28 mouse cellular contexts compared by ENCODE assay signal in the genomic region with DNA sequence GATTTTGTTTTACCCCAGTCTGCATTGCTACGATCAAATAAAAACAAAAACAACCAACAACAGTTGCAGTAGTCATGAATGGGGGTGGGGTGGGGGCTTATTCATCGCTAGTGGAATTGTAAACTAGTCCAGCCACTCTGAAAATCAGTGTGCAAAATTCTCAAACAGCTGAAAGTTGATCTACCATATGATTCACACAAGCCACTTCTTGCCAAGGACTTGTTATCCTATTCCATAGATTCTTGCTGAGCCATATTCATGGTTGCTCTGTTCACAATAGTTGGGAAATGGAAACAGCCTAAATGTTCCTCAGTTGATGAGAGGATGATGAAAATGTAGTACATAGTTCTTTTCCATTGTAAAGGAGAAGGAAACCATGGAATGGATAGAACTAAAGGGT.
"Had no signal": no experiment of that assay in that cellular context is flagged by ENCODE, and none has a peak within 500 bp of the region (broad histone marks: within the 10 kb centered on the region; RNA-seq: fewer than 3 reads in every experiment).

No protein-coding gene starts in this region.

- H3K27me3 ChIP-seq: embryonic facial prominence, embryonic 12.5 days; embryonic facial prominence, embryonic 13.5 days; embryonic facial prominence, embryonic 15.5 days; forebrain, embryonic 12.5 days; forebrain, embryonic 13.5 days; forebrain, embryonic 15.5 days had no signal

- H3K9ac ChIP-seq: embryonic facial prominence, embryonic 12.5 days; embryonic facial prominence, embryonic 13.5 days; embryonic facial prominence, embryonic 15.5 days; forebrain, embryonic 12.5 days; forebrain, embryonic 13.5 days; forebrain, embryonic 15.5 days; forebrain, postnatal 0 days had no signal

- H3K4me2 ChIP-seq: embryonic facial prominence, embryonic 12.5 days; embryonic facial prominence, embryonic 13.5 days; embryonic facial prominence, embryonic 15.5 days; forebrain, embryonic 12.5 days; forebrain, embryonic 13.5 days; forebrain, embryonic 15.5 days had no signal

- H3K4me1 ChIP-seq: embryonic facial prominence, embryonic 10.5 days; embryonic facial prominence, embryonic 12.5 days; embryonic facial prominence, embryonic 13.5 days; embryonic facial prominence, embryonic 15.5 days; forebrain, embryonic 10.5 days; forebrain, embryonic 12.5 days; forebrain, embryonic 15.5 days had no signal

- DNase-seq: cerebellum, adult 8-10 months; cerebellum, adult 9-10 months; cerebellum, adult 9-11 months; cerebellum, postnatal 10 days; cerebellum, postnatal 14 days; cerebellum, postnatal 25 days; cerebellum, postnatal 36 days; embryo, embryonic 11 days; forebrain, postnatal 0 days; gastrocnemius, adult 2 months; gastrocnemius, postnatal 10 days; gastrocnemius, postnatal 14 days; gastrocnemius, postnatal 25 days; gastrocnemius, postnatal 36 days; heart, adult 11 months; heart, adult 18-20 months; heart, adult 2 months had no signal

- H3K27ac ChIP-seq: embryonic facial prominence, embryonic 10.5 days; embryonic facial prominence, embryonic 12.5 days; embryonic facial prominence, embryonic 13.5 days; embryonic facial prominence, embryonic 15.5 days; forebrain, embryonic 10.5 days; forebrain, embryonic 12.5 days; forebrain, embryonic 13.5 days; forebrain, embryonic 15.5 days; gastrocnemius, adult 2 months; heart, adult 2 months had no signal

- ATAC-seq: forebrain, embryonic 13.5 days; forebrain, embryonic 14.5 days; forebrain, embryonic 15.5 days; forebrain, embryonic 16.5 days; forebrain, postnatal 0 days had no signal

- H3K9me3 ChIP-seq: embryonic facial prominence, embryonic 10.5 days; embryonic facial prominence, embryonic 12.5 days; embryonic facial prominence, embryonic 13.5 days; embryonic facial prominence, embryonic 15.5 days; forebrain, embryonic 10.5 days; forebrain, embryonic 12.5 days; forebrain, embryonic 13.5 days; forebrain, embryonic 15.5 days had no signal

- H3K36me3 ChIP-seq: embryonic facial prominence, embryonic 10.5 days; embryonic facial prominence, embryonic 12.5 days; embryonic facial prominence, embryonic 13.5 days; embryonic facial prominence, embryonic 15.5 days; forebrain, embryonic 10.5 days; forebrain, embryonic 12.5 days; forebrain, embryonic 15.5 days had no signal

- H3K4me3 ChIP-seq: embryonic facial prominence, embryonic 10.5 days; embryonic facial prominence, embryonic 12.5 days; embryonic facial prominence, embryonic 13.5 days; embryonic facial prominence, embryonic 15.5 days; erythroblast, embryonic 14.5 days; forebrain, embryonic 10.5 days; forebrain, embryonic 12.5 days; forebrain, embryonic 13.5 days; forebrain, embryonic 15.5 days; gastrocnemius, adult 2 months; heart, adult 2 months had no signal
